Mouse (Mus musculus): ENCODE results near the gene Slc38a1.

GRCm38 (mm10) chr15:96638173-96638572 is 4.5 kb downstream of the Slc38a1 start:
- TF ChIP-seq TAL1 (IDR thresholded peaks at IDR 0.05; ENCODE audit: low read length): no peak
- TF ChIP-seq GATA1 (IDR thresholded peaks at IDR 0.05; ENCODE audit: low read length): no peak
